Mouse (Mus musculus): ENCODE data around the gene Syne1.
A peak's percentile ranks its signal among the peaks of the same experiment; 100 is the strongest.

The Syne1 gene

GRCm38 (mm10) chr10:5309398-5309797 is 241.9 kb downstream of the Syne1 start:
- no peak for DNase-seq (ENCODE audit: low spot score in 2 of 2)

- peak in 1 of 2 experiments; percentile 40 for DNase-seq (ENCODE audit: low spot score in 2 of 2)
Measured at GRCm38 (mm10) chr10:5305555-5305954, 245.7 kb downstream of the Syne1 start.

- DNase-seq (ENCODE audit: low spot score in 2 of 2) = no peak
Measured at GRCm38 (mm10) chr10:5295291-5295891, 255.9 kb downstream of the Syne1 start.

GRCm38 (mm10) chr10:5289575-5289909 is 261.7 kb downstream of the Syne1 start:
- no peak for DNase-seq (ENCODE audit: low spot score in 2 of 2)

GRCm38 (mm10) chr10:5288716-5289574 is 262.3 kb downstream of the Syne1 start:
- peak; percentile 33 to 65 for DNase-seq (ENCODE audit: low spot score in 2 of 2)

GRCm38 (mm10) chr10:5288262-5288661 is 263.0 kb downstream of the Syne1 start:
- no peak for DNase-seq (ENCODE audit: low spot score in 2 of 2)

GRCm38 (mm10) chr10:5275769-5276168 is 275.5 kb downstream of the Syne1 start:
- DNase-seq (ENCODE audit: low spot score in 2 of 2) = no peak

GRCm38 (mm10) chr10:5270641-5271040 is 280.6 kb downstream of the Syne1 start:
- no peak for DNase-seq (ENCODE audit: low spot score in 2 of 2)

GRCm38 (mm10) chr10:5264418-5264817 is 286.9 kb downstream of the Syne1 start:
- no peak for DNase-seq (ENCODE audit: low spot score in 2 of 2)

GRCm38 (mm10) chr10:5262636-5263035 is 288.6 kb downstream of the Syne1 start:
- no peak for DNase-seq (ENCODE audit: low spot score in 2 of 2)

GRCm38 (mm10) chr10:5256686-5257085 is 294.6 kb downstream of the Syne1 start:
- DNase-seq (ENCODE audit: low spot score in 2 of 2) = no peak

GRCm38 (mm10) chr10:5253752-5254151 is 297.5 kb downstream of the Syne1 start:
- DNase-seq (ENCODE audit: low spot score in 2 of 2) = no peak

GRCm38 (mm10) chr10:5250702-5251101 is 300.6 kb downstream of the Syne1 start:
- no peak for DNase-seq (ENCODE audit: low spot score in 2 of 2)

GRCm38 (mm10) chr10:5239680-5240079 is 311.6 kb downstream of the Syne1 start:
- DNase-seq (ENCODE audit: low spot score in 2 of 2) = no peak

- DNase-seq (ENCODE audit: low spot score in 2 of 2) = no peak
Measured at GRCm38 (mm10) chr10:5236926-5237325, 314.4 kb downstream of the Syne1 start.

GRCm38 (mm10) chr10:5236171-5236570 is 315.1 kb downstream of the Syne1 start:
- no peak for DNase-seq (ENCODE audit: low spot score in 2 of 2)

- DNase-seq (ENCODE audit: low spot score in 2 of 2) = no peak
Measured at GRCm38 (mm10) chr10:5234721-5235501, 316.4 kb downstream of the Syne1 start.

GRCm38 (mm10) chr10:5229129-5229528 is 322.2 kb downstream of the Syne1 start:
- DNase-seq (ENCODE audit: low spot score in 2 of 2) = no peak

- DNase-seq (ENCODE audit: low spot score in 2 of 2) = no peak
Measured at GRCm38 (mm10) chr10:5227395-5228076, 323.7 kb downstream of the Syne1 start.

- no peak for DNase-seq (ENCODE audit: low spot score in 2 of 2)
Measured at GRCm38 (mm10) chr10:5215943-5216342, 335.3 kb downstream of the Syne1 start.

- no peak for DNase-seq (ENCODE audit: low spot score in 2 of 2)
Measured at GRCm38 (mm10) chr10:5207905-5208641, 343.2 kb downstream of the Syne1 start.

Measured in urinary bladder, adult 18-20 months (tissue).